Mouse (Mus musculus) cerebellum, adult 11 months (tissue): ENCODE data around the gene Olfr724.
"Not testable (repeated sequence)": the region's sequence is repeated elsewhere in the genome, so short reads cannot be mapped to it uniquely, and the experiment has no call there.

Experiments
- DNase-seq: peaks from one replicate; pipeline ENCODE4 v3.0.0; 2022

The Olfr724 gene

DNA sequence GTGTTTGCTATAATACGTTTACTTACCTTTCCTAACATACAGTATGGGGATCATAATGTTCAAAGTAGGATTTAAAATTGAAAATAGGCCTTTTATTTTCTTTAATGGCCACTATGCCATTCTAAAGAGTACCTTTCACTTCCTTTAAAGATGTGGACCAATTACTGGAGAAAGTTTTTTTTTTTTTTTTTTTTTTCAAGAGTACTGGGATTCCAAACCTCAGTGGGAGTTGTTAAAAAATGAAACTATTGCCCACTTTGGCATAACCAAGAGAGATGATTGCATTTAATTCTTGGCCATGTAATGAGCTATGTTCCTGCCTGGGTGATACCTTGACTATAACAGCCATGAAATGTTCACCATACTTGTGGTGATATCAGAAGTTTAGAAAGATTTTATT, at the start of gene Olfr724:
Gene Olfr724 (minus strand): TSS at position 101 of the 400 bp plus-strand sequence.
- not testable (repeated sequence) for DNase-seq

DNA sequence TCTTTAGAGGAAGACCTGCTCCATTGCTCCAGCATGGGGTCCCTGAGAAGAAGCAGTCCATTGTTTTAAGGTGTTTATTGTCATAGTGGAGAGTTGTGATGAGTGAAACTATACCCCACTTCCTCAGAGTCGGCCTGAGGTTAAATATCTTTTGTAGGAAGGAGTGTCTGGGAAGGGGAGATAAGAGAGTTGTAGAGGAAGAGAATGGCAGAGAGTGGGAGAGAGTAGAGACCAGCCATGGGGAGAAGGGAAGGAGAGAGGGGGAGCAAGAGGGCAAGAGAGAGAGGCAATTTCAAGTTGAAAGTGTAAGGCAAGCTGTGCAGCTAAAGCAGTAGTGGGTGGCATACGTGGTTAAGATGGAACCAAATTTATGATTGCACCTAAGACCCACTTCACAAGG, 7.2 kb downstream of the Olfr724 start:
- DNase-seq: no peak

DNA sequence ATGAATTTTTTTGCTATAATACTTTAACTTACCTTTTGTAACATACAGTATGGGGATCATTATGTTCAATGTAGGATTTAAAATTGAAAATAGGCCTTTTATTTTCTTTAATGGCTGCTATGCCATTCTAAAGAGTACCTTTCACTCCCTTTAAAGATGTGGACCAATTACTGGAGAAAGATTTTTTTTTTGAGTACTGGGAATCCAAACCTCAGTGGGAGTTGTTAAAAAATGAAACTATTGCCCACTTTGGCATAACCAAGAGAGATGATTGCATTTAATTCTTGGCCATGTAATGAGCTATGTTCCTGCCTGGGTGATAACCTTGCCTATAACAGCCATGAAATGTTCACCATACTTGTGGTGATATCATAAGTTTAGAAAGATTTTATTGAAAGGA, 31.4 kb downstream of the Olfr724 start, which contains the start of gene Olfr723:
Gene Olfr723 (minus strand): TSS at position 101 of the 400 bp plus-strand sequence.
- not testable (repeated sequence) for DNase-seq
